Mouse (Mus musculus): ENCODE data around the gene Hibadh. TPM values are rescaled to one million over a fixed set of nuclear protein-coding genes. Genes with fewer than 3 reads are reported as not detected.

Gene Hibadh
- total RNA-seq (2023): 55.8 TPM

GRCm38 (mm10) chr6:52640224-52640712, at the start of gene Hibadh:
TSS of gene Hibadh (minus strand) at chr6:52640389.

Other genes with a start within 250 kb of the Hibadh start
- 252 TPM for gene Tax1bp1, start 73.3 kb upstream of the Hibadh start, total RNA-seq (2023)